Mouse (Mus musculus) stomach, postnatal 0 days (tissue): ENCODE results near the gene 4931406C07Rik. TPM values are rescaled to one million over a fixed set of nuclear protein-coding genes. Genes with fewer than 3 reads are reported as not detected.
"Not testable (repeated sequence)": the region's sequence is repeated elsewhere in the genome, so short reads cannot be mapped to it uniquely, and the experiment has no call there.

Experiments
- ATAC-seq: fragments of 200-750 bp; cut with Nextera tagmentation; 2 replicates; pipeline ENCODE4 v1.8.0; 2017; ENCODE audit not compliant: low FRiP score, low TSS enrichment
- DNase-seq: peaks from one replicate; pipeline ENCODE4 v3.0.0-alpha.2; 2016; ENCODE audit warnings: low spot score
- H3K27ac ChIP-seq: fragments of 300-500 bp; sonication (generic); replicated peaks from 2 replicates; pipeline ENCODE4 v1.5.1; 2014; ENCODE audit warnings: mild to moderate bottlenecking, control low read depth
- H3K27me3 ChIP-seq: fragments of 300-500 bp; sonication (generic); 2 replicates; pipeline ENCODE4 v1.6.1; 2014; ENCODE audit warnings: low read length; ENCODE audit not compliant: control insufficient read depth, insufficient read depth
- H3K36me3 ChIP-seq: fragments of 300-500 bp; sonication (generic); 2 replicates; pipeline ENCODE4 v1.6.1; 2014; ENCODE audit warnings: low read length, mixed read lengths; ENCODE audit not compliant: control insufficient read depth, insufficient read depth
- H3K4me1 ChIP-seq: fragments of 300-500 bp; sonication (generic); replicated peaks from 2 replicates; pipeline ENCODE4 v1.6.1; 2014; ENCODE audit warnings: antibody characterized with exemption; ENCODE audit not compliant: control insufficient read depth, insufficient read depth
- H3K4me2 ChIP-seq: fragments of 300-500 bp; sonication (generic); replicated peaks from 2 replicates; pipeline ENCODE4 v1.6.1; 2014; ENCODE audit warnings: low read depth, mild to moderate bottlenecking, control low read depth, moderate library complexity
- H3K4me3 ChIP-seq: fragments of 300-500 bp; sonication (generic); 2 replicates; pipeline ENCODE4 v1.5.1; 2014; ENCODE audit warnings: low read depth, low read length, control low read depth
- H3K9ac ChIP-seq: fragments of 300-500 bp; sonication (generic); 2 replicates; pipeline ENCODE4 v1.6.1; 2014; ENCODE audit warnings: mild to moderate bottlenecking, low read length, control low read depth, mixed read lengths
- H3K9me3 ChIP-seq: fragments of 300-500 bp; sonication (generic); 2 replicates; pipeline ENCODE4 v1.6.1; 2016; ENCODE audit warnings: low read length; ENCODE audit not compliant: control insufficient read depth
- CTCF ChIP-seq: IDR thresholded peaks from 2 replicates; pipeline ENCODE4 v1.5.1; 2016; ENCODE audit warnings: antibody characterized with exemption, low read depth, mild to moderate bottlenecking, moderate library complexity
- EP300 ChIP-seq: optimal IDR thresholded peaks from 2 replicates; pipeline ENCODE3; 2016; ENCODE audit warnings: antibody characterized with exemption
- WGBS: fragments of 180-500 bp; shearing (Covaris S2); extraction: QIAGEN DNeasy Blood & Tissue Kit; methylation state at CpG from one replicate; pipeline ENCODE4 v1.1.7; 2014; 5-methylcytosine and 5-hydroxymethylcytosine counted together
- polyA plus RNA-seq: library from polyadenylated mRNA; unstranded; fragments of >200 nt; fragmentation: Nextera tagmentation; extraction: Ambion mirVana; gene quantifications from 2 replicates; pipeline ENCODE4 v1.2.1, GENCODE M21; 2015

The 4931406C07Rik gene
- polyA plus RNA-seq: 6.6 and 6.7 TPM in 2 replicates

GRCm38 (mm10) chr9:15306398-15307119, at the start of gene 4931406C07Rik:
4931406C07Rik (minus strand) TSS chr9:15306448.
- Histone ChIP-seq H3K9me3 (no peaks in the 10 kb centered on the region), H3K36me3 (peaks cover 10% of the 10 kb centered on the region), H3K27me3 (no peaks in the 10 kb centered on the region), H3K4me3 (peak within 1 kb of the TSS; percentile 86), H3K9ac (peak within 1 kb of the TSS; percentile 98), H3K27ac (peak within 1 kb of the TSS; percentile 95), H3K4me1 (0 out of 2 replicates have a peak, but pooled peaks cover 3% of the 10 kb centered on the region), H3K4me2 (peak within 1 kb of the TSS; percentile 76)
- ATAC-seq (no peak; the same call in 1 of the 2 replicates), DNase-seq (no peak)
- TF ChIP-seq EP300 (no peak), CTCF (no peak)
- WGBS: under 1% methylated on average over 35 of the region's 35 CpGs

DNA sequence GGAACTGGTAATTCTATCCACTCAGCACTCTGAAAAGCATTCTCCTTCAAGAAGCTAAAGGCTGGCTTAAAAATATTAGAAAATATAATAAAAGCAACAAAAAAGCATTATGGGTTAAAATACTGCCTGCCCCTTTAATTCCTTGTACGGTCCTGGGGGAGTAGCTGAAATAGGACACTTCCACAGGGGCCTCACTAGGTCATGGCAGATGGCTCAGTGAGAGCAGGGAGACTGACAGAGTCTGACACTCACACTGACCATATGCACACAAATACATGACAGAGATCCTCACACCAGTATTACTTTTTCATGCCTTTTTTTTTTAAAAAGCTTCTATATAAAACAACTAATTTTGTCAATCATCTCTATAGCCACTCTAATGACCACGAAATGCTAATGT, 43.7 kb upstream of the 4931406C07Rik start:
- H3K36me3 ChIP-seq: peaks cover 5% of the 10 kb centered on the region; the same call in 1 of the 2 replicates
- H3K4me1 ChIP-seq: no peaks in the 10 kb centered on the region
- TF ChIP-seq EP300 (no peak), CTCF (no peak)
- DNase-seq (no peak), ATAC-seq (no peak)
- H3K27me3 ChIP-seq: no peaks in the 10 kb centered on the region
- no peak overlapping the region for H3K4me3 ChIP-seq
- no peak overlapping the region for H3K4me2 ChIP-seq
- H3K9me3 ChIP-seq: no peaks in the 10 kb centered on the region
- no peak overlapping the region for H3K27ac ChIP-seq
- WGBS: 76% methylated on average over 2 of the region's 2 CpGs
- H3K9ac ChIP-seq: no peak overlapping the region

- no peak overlapping the region for H3K27ac ChIP-seq
- DNase-seq (no peak), ATAC-seq (no peak)
- H3K27me3 ChIP-seq: no peaks in the 10 kb centered on the region
- no peaks in the 10 kb centered on the region for H3K9me3 ChIP-seq
- no peak overlapping the region for H3K4me3 ChIP-seq
- no peak overlapping the region for H3K9ac ChIP-seq
- H3K4me2 ChIP-seq: no peak overlapping the region
- 72% methylated on average over 4 of the region's 4 CpGs for WGBS
- TF ChIP-seq CTCF: no peak
- TF ChIP-seq EP300: no peak
- no peaks in the 10 kb centered on the region for H3K4me1 ChIP-seq
- H3K36me3 ChIP-seq: peaks cover 20% of the 10 kb centered on the region; the same call in 1 of the 2 replicates
Observed at GRCm38 (mm10) chr9:15337776-15338175, 31.5 kb upstream of the 4931406C07Rik start.

DNA sequence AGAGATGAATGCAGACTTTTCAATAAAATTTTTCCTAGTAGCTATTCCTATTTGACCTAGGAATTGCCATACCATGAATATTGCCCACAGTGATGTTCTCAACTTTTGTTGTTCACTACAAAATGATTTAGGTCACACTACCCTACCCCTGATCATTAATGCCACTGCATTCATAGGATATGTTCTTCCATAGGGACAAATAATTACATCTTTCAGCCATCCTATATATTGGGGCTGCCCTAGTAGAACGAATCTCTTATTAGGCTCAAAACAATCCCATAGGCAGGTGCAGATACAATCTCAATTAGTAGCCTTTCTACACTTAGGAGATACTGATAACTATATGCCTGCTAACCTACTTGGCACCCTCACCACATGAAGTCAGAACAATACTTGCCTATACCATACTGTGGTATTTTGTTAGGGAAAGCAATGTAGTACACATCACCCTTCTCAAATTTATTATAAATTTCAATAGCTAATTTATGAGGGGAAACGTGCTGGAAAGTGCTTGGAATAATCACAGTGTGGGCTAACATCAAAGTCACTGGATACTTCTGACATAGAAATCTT, 12.0 kb upstream of the 4931406C07Rik start:
- H3K27ac ChIP-seq: no peak overlapping the region
- DNase-seq: no peak
- no peak overlapping the region for H3K4me2 ChIP-seq
- no peaks in the 10 kb centered on the region for H3K4me1 ChIP-seq
- peaks cover 12% of the 10 kb centered on the region for H3K36me3 ChIP-seq
- no peaks in the 10 kb centered on the region for H3K9me3 ChIP-seq
- no peak for ATAC-seq
- WGBS: 64% methylated on average over 2 of the region's 2 CpGs
- H3K9ac ChIP-seq: no peak overlapping the region
- TF ChIP-seq EP300 (no peak), CTCF (no peak)
- no peak overlapping the region for H3K4me3 ChIP-seq
- no peaks in the 10 kb centered on the region for H3K27me3 ChIP-seq

- no peak for DNase-seq
- Histone ChIP-seq H3K36me3 (peaks cover 12% of the 10 kb centered on the region), H3K9ac (no peak overlapping the region), H3K9me3 (no peaks in the 10 kb centered on the region), H3K27ac (no peak overlapping the region), H3K4me1 (no peaks in the 10 kb centered on the region), H3K4me2 (no peak overlapping the region), H3K4me3 (no peak overlapping the region), H3K27me3 (no peaks in the 10 kb centered on the region)
- ATAC-seq: no peak
- 49% methylated on average over 5 of the region's 5 CpGs for WGBS
- TF ChIP-seq CTCF: no peak
- TF ChIP-seq EP300: no peak
Observed at GRCm38 (mm10) chr9:15317223-15318169, 11.2 kb upstream of the 4931406C07Rik start.

GRCm38 (mm10) chr9:15316296-15316695, 10.0 kb upstream of the 4931406C07Rik start:
- H3K4me2 ChIP-seq, H3K9me3 ChIP-seq, H3K27ac ChIP-seq, ATAC-seq, H3K9ac ChIP-seq, H3K4me3 ChIP-seq, DNase-seq, H3K4me1 ChIP-seq, H3K27me3 ChIP-seq: not testable (repeated sequence)
- H3K36me3 ChIP-seq: peaks cover 16% of the 10 kb centered on the region
- WGBS: 100% methylated on average over 1 of the region's 2 CpGs
